Mouse (Mus musculus) hindbrain, embryonic 15.5 days (tissue): ENCODE measurements around the gene Cldn13. TPM values are rescaled to one million over a fixed set of nuclear protein-coding genes. Genes with fewer than 3 reads are reported as not detected.
A peak's percentile ranks its signal among the peaks of the same experiment; 100 is the strongest.

Experiments
- ATAC-seq: fragments of 200-750 bp; cut with Nextera tagmentation; 2 replicates; pipeline ENCODE4 v1.8.0; 2017; ENCODE audit warnings: low read depth, moderate number of reproducible peaks, moderate TSS enrichment; ENCODE audit not compliant: low FRiP score
- H3K27ac ChIP-seq: fragments of 300-500 bp; sonication (generic); replicated peaks from 2 replicates; pipeline ENCODE4 v1.5.1; 2015; ENCODE audit warnings: mild to moderate bottlenecking, inconsistent platforms
- H3K27me3 ChIP-seq: fragments of 300-500 bp; sonication (generic); 2 replicates; pipeline ENCODE4 v1.6.1; 2015; ENCODE audit warnings: control low read depth, inconsistent platforms
- H3K36me3 ChIP-seq: fragments of 300-500 bp; sonication (generic); 2 replicates; pipeline ENCODE4 v1.6.1; 2015; ENCODE audit warnings: control low read depth, inconsistent platforms
- H3K4me1 ChIP-seq: fragments of 300-500 bp; sonication (generic); replicated peaks from 2 replicates; pipeline ENCODE4 v1.6.1; 2015; ENCODE audit warnings: control low read depth, inconsistent platforms
- H3K4me2 ChIP-seq: fragments of 300-500 bp; sonication (generic); 2 replicates; pipeline ENCODE4 v1.6.1; 2015; ENCODE audit warnings: moderate library complexity, mild to moderate bottlenecking, inconsistent platforms
- H3K4me3 ChIP-seq: fragments of 300-500 bp; sonication (generic); 2 replicates; pipeline ENCODE4 v1.5.1; 2015; ENCODE audit warnings: mild to moderate bottlenecking, inconsistent platforms
- H3K9ac ChIP-seq: fragments of 300-500 bp; sonication (generic); 2 replicates; pipeline ENCODE4 v1.6.1; 2015; ENCODE audit warnings: inconsistent platforms
- H3K9me3 ChIP-seq: fragments of 300-500 bp; sonication (generic); 2 replicates; pipeline ENCODE4 v1.6.1; 2016; ENCODE audit warnings: control low read depth, inconsistent platforms
- WGBS: fragments of 180-500 bp; shearing (Covaris S2); methylation state at CpG from one replicate; pipeline ENCODE4 v1.1.7; 2015; 5-methylcytosine and 5-hydroxymethylcytosine counted together
- polyA plus RNA-seq: library from polyadenylated mRNA; unstranded; fragments of >200 nt; fragmentation: Nextera tagmentation; extraction: Ambion mirVana; gene quantifications from 2 replicates; pipeline ENCODE4 v1.2.1, GENCODE M21; 2015

The Cldn13 gene
- polyA plus RNA-seq, 1 experiment from 2014 or later, result 0.23 TPM

DNA sequence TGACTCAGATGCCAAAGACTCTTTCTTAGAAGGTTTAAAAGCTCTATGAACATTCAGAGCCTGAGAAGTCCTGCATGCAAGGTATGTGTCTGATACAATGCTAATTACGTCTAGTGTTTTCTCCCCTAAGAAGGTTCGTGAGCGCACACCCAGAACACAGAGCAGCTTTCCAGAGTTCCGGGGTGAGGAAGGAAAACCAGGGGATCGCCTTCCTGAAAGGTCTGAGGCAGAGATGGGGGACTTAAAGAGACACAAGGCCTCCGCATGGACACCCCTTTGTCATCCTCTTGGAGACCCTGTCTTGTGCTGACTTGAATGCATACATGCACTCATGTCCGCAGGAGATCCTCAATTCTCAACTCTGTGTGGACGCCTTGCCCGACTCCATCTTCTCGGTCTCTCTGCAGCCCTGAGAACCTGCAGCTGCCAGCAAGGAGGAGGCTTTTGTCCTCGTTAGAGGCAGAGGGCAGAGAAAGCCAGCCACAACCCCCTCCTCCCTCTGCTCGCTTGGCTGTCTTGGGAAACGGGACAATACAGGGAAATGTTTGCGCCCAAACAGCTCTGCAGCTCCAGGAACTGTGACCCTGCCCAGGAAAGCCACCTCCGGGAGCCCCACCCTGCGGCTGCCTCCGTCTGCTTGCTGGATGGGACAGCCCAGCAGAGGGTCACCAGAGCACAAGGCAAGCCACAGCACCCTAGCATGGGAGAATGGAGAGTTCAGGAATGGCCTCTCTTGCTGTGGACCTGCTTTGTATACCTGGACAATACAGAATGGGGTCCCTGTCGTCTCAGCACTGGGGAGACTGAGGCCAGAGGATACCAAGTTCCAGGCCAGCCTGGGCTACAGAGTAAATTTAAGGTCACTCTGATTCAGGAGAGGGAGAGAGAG lies 27.6 kb downstream of the Cldn13 start:
- H3K4me1 ChIP-seq, result no peaks in the 10 kb centered on the region
- no peak for ATAC-seq
- no peak overlapping the region for H3K4me3 ChIP-seq
- WGBS, result 48% methylated on average over 18 of the region's 18 CpGs
- H3K9me3 ChIP-seq, result no peaks in the 10 kb centered on the region
- H3K4me2 ChIP-seq, result no peak overlapping the region
- H3K27me3 ChIP-seq, result no peaks in the 10 kb centered on the region
- no peak overlapping the region; the same call in 1 of the 2 replicates for H3K27ac ChIP-seq
- H3K9ac ChIP-seq, result no peak overlapping the region
- H3K36me3 ChIP-seq, result no peaks in the 10 kb centered on the region

- H3K9me3 ChIP-seq, result 0 out of 2 replicates have a peak, but pooled peaks cover 3% of the 10 kb centered on the region
- no peak overlapping the region for H3K27ac ChIP-seq
- no peaks in the 10 kb centered on the region for H3K27me3 ChIP-seq
- ATAC-seq, result no peak
- no peak overlapping the region for H3K4me2 ChIP-seq
- 47% methylated on average over 3 of the region's 3 CpGs for WGBS
- no peaks in the 10 kb centered on the region for H3K4me1 ChIP-seq
- H3K9ac ChIP-seq, result no peak overlapping the region
- no peaks in the 10 kb centered on the region for H3K36me3 ChIP-seq
- no peak overlapping the region for H3K4me3 ChIP-seq
Measured at GRCm38 (mm10) chr5:134883077-134883476, 32.2 kb downstream of the Cldn13 start.

- no peak overlapping the region for H3K9ac ChIP-seq
- no peaks in the 10 kb centered on the region for H3K36me3 ChIP-seq
- H3K9me3 ChIP-seq, result 0 out of 2 replicates have a peak, but pooled peaks cover 3% of the 10 kb centered on the region
- ATAC-seq, result no peak
- no peak overlapping the region for H3K4me2 ChIP-seq
- WGBS, result 83% methylated on average over 10 of the region's 10 CpGs
- no peak overlapping the region for H3K27ac ChIP-seq
- H3K4me1 ChIP-seq, result peaks cover 8% of the 10 kb centered on the region
- no peaks in the 10 kb centered on the region for H3K27me3 ChIP-seq
- no peak overlapping the region for H3K4me3 ChIP-seq
Measured at GRCm38 (mm10) chr5:134876801-134877200, 38.5 kb downstream of the Cldn13 start.

DNA sequence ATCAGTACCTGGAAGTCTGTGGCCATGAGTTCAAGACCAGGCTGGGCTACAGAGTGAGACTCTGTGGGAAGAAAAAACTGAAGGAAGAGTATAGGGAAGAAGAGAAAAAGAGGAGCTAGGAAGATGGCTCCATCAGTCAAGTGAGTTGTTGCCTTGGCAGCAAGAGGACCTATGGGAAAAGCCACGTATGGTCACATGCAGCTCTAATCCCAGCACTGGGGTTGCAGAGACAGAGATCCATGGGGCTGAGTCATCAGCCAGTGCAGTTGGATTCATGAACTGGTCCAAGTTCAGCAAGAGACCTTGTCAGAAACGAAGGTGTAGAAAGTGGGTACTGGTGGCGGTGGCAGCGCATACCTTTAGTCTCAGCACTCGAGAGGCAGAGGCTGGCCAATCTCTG lies 40.1 kb downstream of the Cldn13 start:
- peaks cover 8% of the 10 kb centered on the region for H3K4me1 ChIP-seq
- H3K9ac ChIP-seq, result no peak overlapping the region
- no peak overlapping the region for H3K4me2 ChIP-seq
- H3K4me3 ChIP-seq, result no peak overlapping the region
- H3K27ac ChIP-seq, result no peak overlapping the region
- no peak for ATAC-seq
- no peaks in the 10 kb centered on the region for H3K27me3 ChIP-seq
- H3K36me3 ChIP-seq, result no peaks in the 10 kb centered on the region
- H3K9me3 ChIP-seq, result no peaks in the 10 kb centered on the region
- 85% methylated on average over 5 of the region's 5 CpGs for WGBS

DNA sequence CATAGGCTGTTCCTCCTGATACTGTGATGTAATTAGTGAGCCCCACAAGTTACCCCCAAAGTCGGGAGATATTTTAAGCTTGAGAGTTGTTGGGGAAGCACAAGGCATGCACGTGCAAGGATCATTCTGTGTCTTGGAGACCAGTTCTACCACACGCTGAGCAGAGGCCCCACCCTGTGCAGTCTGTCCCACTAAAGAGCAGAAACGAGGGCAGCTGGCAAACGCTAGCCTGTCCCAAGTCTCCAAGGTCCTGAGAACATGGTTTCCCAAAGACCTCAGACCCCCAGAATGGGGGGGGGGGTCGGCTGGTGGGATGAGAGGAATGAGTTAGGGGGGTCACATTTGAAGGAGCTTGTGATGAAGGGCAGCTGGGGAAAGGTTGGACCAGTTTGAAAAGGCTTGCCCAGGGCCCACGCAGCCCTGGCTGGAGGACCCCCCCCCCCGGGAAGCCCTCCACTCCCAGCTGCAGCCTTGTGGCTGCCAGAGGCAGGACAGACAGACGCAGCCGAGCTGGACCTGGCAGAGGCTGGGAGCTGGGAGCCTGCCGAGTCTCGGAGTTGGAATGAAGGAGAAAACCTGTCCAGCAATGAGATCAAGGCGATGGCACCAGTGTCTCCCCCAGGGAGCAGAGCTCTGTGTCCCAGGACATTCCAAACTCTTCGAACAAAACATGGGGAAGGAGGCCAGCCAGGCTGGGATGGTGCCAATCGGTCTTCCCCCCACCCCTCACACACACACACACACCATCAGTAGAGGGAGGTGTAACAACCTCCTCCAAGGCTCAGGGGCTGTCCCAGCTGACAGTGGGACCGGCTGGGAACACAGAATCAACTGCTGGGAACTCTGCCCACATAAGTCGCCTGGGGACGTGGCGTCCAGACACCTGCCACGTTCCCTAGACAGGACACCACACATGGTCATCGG lies 41.1 kb downstream of the Cldn13 start:
- 59% methylated on average over 21 of the region's 21 CpGs for WGBS
- peak; percentile 84; the same call in 1 of the 2 replicates for ATAC-seq

GRCm38 (mm10) chr5:134873034-134873433 lies 42.3 kb downstream of the Cldn13 start:
- no peak for ATAC-seq
- Histone ChIP-seq H3K27me3 (no peaks in the 10 kb centered on the region), H3K4me3 (no peak overlapping the region), H3K4me1 (peaks cover 8% of the 10 kb centered on the region), H3K9ac (no peak overlapping the region), H3K36me3 (no peaks in the 10 kb centered on the region), H3K27ac (no peak overlapping the region), H3K4me2 (no peak overlapping the region), H3K9me3 (no peaks in the 10 kb centered on the region)
- WGBS, result 86% methylated on average over 8 of the region's 8 CpGs

More for the DNA sequence above, 41.1 kb downstream of the Cldn13 start:
- H3K9ac ChIP-seq, result no peak overlapping the region
- no peaks in the 10 kb centered on the region for H3K9me3 ChIP-seq
- H3K27ac ChIP-seq, result no peak overlapping the region
- H3K27me3 ChIP-seq, result no peaks in the 10 kb centered on the region
- peaks cover 8% of the 10 kb centered on the region for H3K4me1 ChIP-seq
- no peak overlapping the region for H3K4me2 ChIP-seq
- H3K4me3 ChIP-seq, result no peak overlapping the region
- H3K36me3 ChIP-seq, result no peaks in the 10 kb centered on the region

GRCm38 (mm10) chr5:134872597-134872996 lies 42.7 kb downstream of the Cldn13 start:
- Histone ChIP-seq H3K9ac (no peak overlapping the region), H3K36me3 (no peaks in the 10 kb centered on the region), H3K4me1 (peaks cover 8% of the 10 kb centered on the region), H3K27ac (no peak overlapping the region), H3K27me3 (no peaks in the 10 kb centered on the region), H3K4me2 (no peak overlapping the region), H3K4me3 (no peak overlapping the region), H3K9me3 (no peaks in the 10 kb centered on the region)
- ATAC-seq, result no peak
- WGBS, result 67% methylated on average over 5 of the region's 5 CpGs

DNA sequence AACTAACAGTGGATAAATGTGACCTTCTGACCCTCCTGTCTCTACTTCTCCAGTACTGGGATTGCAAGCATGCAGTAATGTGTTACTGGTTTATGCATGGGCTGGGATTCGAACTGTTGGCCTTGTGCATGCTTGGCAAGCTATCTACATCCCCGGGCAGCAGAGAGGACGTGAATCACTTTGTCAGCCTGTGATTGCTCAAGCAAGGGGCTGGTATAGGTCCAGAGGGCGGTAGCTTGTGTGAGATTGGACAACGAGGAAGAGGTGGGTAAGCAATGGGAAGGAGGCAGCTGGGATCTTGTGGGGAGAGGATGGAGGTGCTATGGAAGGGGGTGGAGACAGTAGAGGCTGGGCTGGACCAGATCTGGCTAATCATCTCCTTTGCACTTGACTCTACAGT lies 46.8 kb downstream of the Cldn13 start:
- Histone ChIP-seq H3K4me3 (no peak overlapping the region), H3K9me3 (no peaks in the 10 kb centered on the region), H3K4me1 (no peaks in the 10 kb centered on the region; the same call in 1 of the 2 replicates), H3K36me3 (no peaks in the 10 kb centered on the region), H3K27me3 (no peaks in the 10 kb centered on the region), H3K4me2 (no peak overlapping the region), H3K9ac (no peak overlapping the region), H3K27ac (no peak overlapping the region)
- 92% methylated on average over 5 of the region's 5 CpGs for WGBS
- ATAC-seq, result no peak

DNA sequence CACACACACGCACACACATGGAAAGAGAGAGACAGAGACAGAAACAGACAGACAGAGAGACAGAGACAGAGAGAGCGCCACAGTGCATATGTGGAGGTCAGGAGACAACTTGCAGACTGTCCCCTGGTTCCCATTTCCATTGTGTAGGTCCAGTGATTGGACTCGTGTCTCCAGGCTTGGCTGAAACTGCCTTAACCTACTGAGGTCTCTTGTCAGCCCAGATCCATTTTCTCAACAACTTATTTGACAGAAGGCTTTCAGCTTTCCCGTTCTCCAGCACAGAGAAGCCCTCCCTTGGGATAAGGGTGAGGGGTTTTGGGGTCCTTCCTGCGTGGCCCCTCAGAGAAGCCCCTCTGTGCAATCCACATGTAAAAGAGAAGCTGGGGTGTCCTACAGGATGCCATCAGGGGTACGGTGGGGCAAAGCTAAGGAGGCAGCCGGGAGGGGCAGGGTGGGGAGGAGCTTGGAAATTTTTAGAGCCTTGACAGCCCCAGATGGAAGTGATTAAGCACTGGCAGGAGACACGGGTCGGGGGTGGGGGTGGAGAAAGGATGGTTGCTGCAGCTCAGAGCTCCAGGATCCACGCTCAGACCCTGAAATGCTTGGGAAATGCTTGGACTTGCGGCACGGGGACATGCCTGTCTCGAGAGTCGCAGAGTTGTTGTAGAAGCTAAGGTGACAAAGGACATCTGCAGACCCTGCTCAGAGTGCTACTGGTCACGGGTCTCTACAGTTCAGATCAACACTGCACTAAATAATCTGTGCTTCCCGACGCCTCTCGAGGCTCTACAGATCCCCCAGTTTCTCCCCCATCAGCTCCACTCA lies 47.8 kb downstream of the Cldn13 start:
- Histone ChIP-seq H3K36me3 (no peaks in the 10 kb centered on the region), H3K4me3 (no peak overlapping the region), H3K4me1 (no peaks in the 10 kb centered on the region; the same call in 1 of the 2 replicates), H3K9ac (no peak overlapping the region), H3K27ac (no peak overlapping the region), H3K4me2 (no peak overlapping the region), H3K9me3 (no peaks in the 10 kb centered on the region), H3K27me3 (no peaks in the 10 kb centered on the region)
- WGBS, result 66% methylated on average over 18 of the region's 18 CpGs
- no peak for ATAC-seq

DNA sequence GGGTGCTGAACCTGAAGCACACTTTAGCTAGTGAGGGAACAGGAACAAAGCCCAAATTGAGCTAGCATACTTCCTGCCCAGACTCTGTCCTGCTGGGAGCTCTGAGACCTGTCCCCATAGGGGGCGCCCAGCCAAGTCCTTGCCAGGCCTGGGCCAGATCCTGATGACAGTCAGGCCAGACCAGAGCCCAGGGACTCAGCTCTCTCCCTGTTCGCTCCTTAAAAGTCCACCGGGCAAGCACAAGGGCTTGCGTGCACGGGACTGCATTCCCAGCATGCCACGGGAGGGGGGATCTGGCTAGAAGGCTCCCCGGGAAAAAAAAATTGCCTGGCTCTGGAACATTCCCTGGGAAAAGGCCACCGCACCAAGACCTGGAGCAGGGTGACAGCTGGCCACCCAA lies 50.2 kb downstream of the Cldn13 start:
- Histone ChIP-seq H3K4me1 (no peaks in the 10 kb centered on the region; the same call in 1 of the 2 replicates), H3K4me3 (no peak overlapping the region), H3K36me3 (no peaks in the 10 kb centered on the region), H3K27me3 (no peaks in the 10 kb centered on the region), H3K9ac (no peak overlapping the region), H3K4me2 (no peak overlapping the region), H3K9me3 (no peaks in the 10 kb centered on the region), H3K27ac (no peak overlapping the region)
- no peak for ATAC-seq
- 59% methylated on average over 8 of the region's 8 CpGs for WGBS
